Mouse (Mus musculus) spleen, adult 2 months (tissue): Measurements from ENCODE around the gene Bag3. TPM values are rescaled to one million over a fixed set of nuclear protein-coding genes. Genes with fewer than 3 reads are reported as not detected.

Source experiments
- DNase-seq, 2 experiments: peaks; one replicate each; pipeline versions ENCODE4 v3.0.0 to v3.0.0-alpha.2; 2012 to 2021; ENCODE audit warnings: low spot score in 2 of 2, low read depth in 1 of 2
- H3K27ac ChIP-seq: fragments of 200-500 bp; 2 replicates; pipeline ENCODE4 v1.5.1; 2012; ENCODE audit warnings: low read length, inconsistent platforms; ENCODE audit not compliant: insufficient read depth
- H3K27me3 ChIP-seq: fragments of 200-500 bp; 2 replicates; pipeline ENCODE4 v1.6.1; 2012; ENCODE audit warnings: mild to moderate bottlenecking, moderate library complexity, low read length, inconsistent platforms; ENCODE audit not compliant: control insufficient read depth, insufficient read depth
- H3K36me3 ChIP-seq: fragments of 200-500 bp; 2 replicates; pipeline ENCODE4 v1.6.1; 2012; ENCODE audit warnings: mild to moderate bottlenecking, low read length, inconsistent platforms; ENCODE audit not compliant: control insufficient read depth, insufficient read depth
- H3K4me1 ChIP-seq: fragments of 200-500 bp; 2 replicates; pipeline ENCODE4 v1.6.1; 2011; ENCODE audit warnings: inconsistent platforms; ENCODE audit not compliant: control insufficient read depth, insufficient read depth, insufficient read length
- H3K4me3 ChIP-seq: fragments of 200-500 bp; 2 replicates; pipeline ENCODE4 v1.5.1; 2011; ENCODE audit warnings: mild to moderate bottlenecking, inconsistent platforms; ENCODE audit not compliant: insufficient read depth, insufficient read length; ENCODE audit errors: extremely low read depth
- CTCF ChIP-seq: fragments of 200-500 bp; IDR thresholded peaks from 2 replicates; pipeline ENCODE4 v1.5.1; 2011; ENCODE audit warnings: mild to moderate bottlenecking, inconsistent platforms; ENCODE audit not compliant: insufficient read depth, insufficient read length, insufficient replicate concordance; ENCODE audit errors: extremely low read depth
- POLR2A ChIP-seq: fragments of 200-500 bp; IDR thresholded peaks from 2 replicates; pipeline ENCODE4 v1.6.1; 2011; ENCODE audit warnings: low read depth, low read length, inconsistent platforms
- WGBS: fragments of 180-500 bp; shearing (Covaris S2); methylation state at CpG from one replicate; pipeline ENCODE4 v1.1.7; 2018; 5-methylcytosine and 5-hydroxymethylcytosine counted together
- polyA plus RNA-seq: library from polyadenylated mRNA; depleted of rRNA; stranded (reverse); fragments of >200 nt; gene quantifications from 2 replicates; pipeline ENCODE4 v1.2.3, GENCODE M21; 2012

The Bag3 gene
- polyA plus RNA-seq, 1 experiment, result 8.8 TPM

DNA sequence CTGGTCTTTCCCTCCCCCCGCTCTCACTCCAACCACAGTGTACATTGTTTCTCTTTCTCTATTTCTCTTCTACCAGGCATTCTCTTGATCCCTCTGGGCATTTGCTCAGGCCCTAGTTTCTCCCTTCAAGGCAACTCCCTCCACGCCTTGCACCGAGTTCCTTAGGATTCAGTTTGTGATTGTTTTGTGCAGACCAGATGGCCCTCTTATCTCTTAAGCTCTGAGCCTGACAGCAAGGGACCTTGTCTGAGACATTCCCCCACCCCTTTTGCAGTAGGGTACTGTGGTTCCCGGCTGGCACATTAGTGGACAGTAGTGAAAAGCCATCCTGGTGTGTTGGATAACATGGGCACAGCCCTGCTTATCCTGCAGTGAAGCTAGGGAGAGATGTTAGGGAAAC, 19.1 kb downstream of the Bag3 start:
- no peak overlapping the region for H3K27ac ChIP-seq
- H3K36me3 ChIP-seq, result peaks cover 3% of the 10 kb centered on the region; the same call in 1 of the 2 replicates
- H3K27me3 ChIP-seq, result no peaks in the 10 kb centered on the region
- 72% methylated on average over 4 of the region's 4 CpGs for WGBS
- TF ChIP-seq CTCF (no peak), POLR2A (no peak)
- H3K4me1 ChIP-seq, result no peaks in the 10 kb centered on the region
- DNase-seq, result no peak
- H3K4me3 ChIP-seq, result no peak overlapping the region

DNA sequence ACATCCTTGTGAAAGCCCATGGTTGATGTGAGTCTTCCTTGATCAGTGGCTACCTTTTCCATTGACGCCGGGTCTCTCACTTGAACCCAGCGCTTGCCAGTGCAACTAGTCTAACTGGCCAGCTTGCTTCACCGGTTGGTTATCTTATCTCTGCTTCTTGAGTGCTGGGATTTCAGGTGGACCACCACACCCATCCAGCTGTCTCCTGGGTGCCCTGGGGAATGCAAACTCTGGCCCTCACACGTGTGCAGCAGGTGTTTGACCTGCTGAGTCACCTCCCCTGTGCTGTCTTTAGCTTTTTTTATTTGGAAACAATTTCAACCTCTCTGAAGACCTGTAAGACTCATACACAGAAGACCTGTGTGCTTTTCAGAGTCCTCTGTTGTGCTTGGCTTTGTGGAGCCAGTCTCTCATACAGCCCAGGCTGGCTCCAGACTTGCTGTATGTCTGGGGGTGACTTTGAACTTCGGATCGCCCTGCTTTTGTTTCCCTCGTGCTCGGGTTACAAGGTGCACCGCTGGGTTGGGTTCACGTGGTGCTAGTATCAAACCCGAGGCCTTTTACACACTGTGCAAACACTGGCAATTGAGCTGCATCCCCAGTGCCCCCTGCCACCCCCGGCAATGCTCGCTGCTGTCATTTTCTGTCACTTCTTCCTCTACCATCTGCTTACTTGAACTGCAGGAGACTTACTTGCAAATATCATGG, 19.9 kb downstream of the Bag3 start:
- WGBS, result 84% methylated on average over 14 of the region's 14 CpGs

DNA sequence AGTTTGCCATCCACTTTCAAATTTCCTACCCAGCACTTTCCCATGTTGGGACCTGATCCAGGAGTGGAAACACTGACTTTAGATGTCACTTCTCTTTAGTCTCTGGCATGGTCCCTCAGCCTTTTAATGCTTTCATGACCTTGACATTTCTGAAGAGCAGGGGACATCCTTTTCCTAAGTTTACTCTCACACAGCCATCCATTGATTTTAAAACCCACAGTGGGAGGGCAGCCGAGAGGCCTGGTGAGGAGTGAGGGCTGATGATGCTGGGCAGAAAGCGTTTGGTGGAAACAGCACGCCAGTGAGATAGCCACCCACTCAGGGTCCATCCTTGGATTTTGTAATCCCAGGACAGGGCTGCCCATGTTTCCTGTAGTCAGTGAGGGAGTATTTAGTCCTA, 20.5 kb downstream of the Bag3 start:
- no peak for DNase-seq
- TF ChIP-seq CTCF (no peak), POLR2A (no peak)
- WGBS, result 95% methylated on average over 3 of the region's 3 CpGs
- Histone ChIP-seq H3K36me3 (peaks cover 3% of the 10 kb centered on the region; the same call in 1 of the 2 replicates), H3K27me3 (no peaks in the 10 kb centered on the region), H3K4me3 (no peak overlapping the region), H3K27ac (no peak overlapping the region), H3K4me1 (no peaks in the 10 kb centered on the region)

More for the DNA sequence above, 19.9 kb downstream of the Bag3 start:
- DNase-seq, result no peak
- TF ChIP-seq POLR2A, result no peak
- TF ChIP-seq CTCF, result no peak
- H3K36me3 ChIP-seq, result peaks cover 3% of the 10 kb centered on the region; the same call in 1 of the 2 replicates
- H3K4me3 ChIP-seq, result no peak overlapping the region
- no peak overlapping the region for H3K27ac ChIP-seq
- H3K4me1 ChIP-seq, result no peaks in the 10 kb centered on the region
- H3K27me3 ChIP-seq, result no peaks in the 10 kb centered on the region

DNA sequence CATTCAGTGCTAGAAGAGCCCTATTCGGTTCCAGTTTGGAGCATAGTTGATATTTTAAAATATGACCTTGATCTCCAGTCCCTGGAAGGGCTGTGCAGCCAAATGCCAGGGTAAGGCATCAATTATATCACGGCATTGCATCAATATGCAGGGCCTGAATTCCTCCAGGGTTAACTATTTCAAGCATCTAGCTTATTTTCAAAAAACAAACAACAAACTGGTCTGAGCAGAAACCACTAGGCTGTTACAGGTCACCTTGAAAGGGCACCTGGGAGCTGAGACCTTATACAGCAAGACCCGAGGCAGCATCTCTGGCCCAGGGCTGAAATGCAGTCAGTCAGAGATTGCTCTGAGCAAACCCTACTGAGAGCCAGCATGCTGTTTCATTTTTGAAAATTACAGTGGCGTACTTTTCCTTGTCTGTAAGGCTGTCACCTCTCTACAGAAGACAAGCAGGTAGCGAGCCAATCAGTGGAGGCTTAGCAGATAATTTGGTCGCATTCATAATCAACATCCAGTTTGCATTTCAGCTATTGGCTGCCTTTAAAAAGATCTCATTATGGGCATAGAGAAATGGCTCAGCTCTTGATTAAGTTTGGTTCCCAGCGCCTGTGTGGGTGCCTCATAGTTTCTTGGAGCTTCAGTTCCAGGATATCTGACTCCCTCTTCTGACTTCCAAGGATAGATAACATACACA, 21.3 kb downstream of the Bag3 start:
- TF ChIP-seq CTCF, result no peak
- TF ChIP-seq POLR2A, result no peak
- Histone ChIP-seq H3K27ac (no peak overlapping the region), H3K4me3 (no peak overlapping the region), H3K4me1 (no peaks in the 10 kb centered on the region), H3K36me3 (peaks cover 3% of the 10 kb centered on the region; the same call in 1 of the 2 replicates), H3K27me3 (no peaks in the 10 kb centered on the region)
- DNase-seq, result no peak
- WGBS, result 93% methylated on average over 7 of the region's 7 CpGs

DNA sequence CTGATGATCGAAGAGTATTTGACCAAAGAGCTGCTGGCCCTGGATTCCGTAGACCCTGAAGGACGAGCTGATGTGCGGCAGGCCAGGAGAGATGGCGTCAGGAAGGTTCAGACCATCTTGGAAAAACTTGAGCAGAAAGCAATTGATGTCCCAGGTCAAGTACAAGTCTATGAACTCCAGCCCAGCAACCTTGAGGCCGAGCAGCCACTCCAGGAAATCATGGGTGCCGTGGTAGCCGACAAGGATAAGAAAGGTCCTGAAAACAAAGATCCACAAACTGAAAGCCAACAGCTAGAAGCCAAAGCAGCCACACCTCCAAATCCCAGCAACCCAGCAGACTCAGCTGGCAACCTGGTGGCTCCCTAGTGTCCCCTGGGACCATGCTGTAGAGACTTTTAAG, 22.6 kb downstream of the Bag3 start:
- Histone ChIP-seq H3K27ac (no peak overlapping the region), H3K36me3 (peaks cover 3% of the 10 kb centered on the region; the same call in 1 of the 2 replicates), H3K4me3 (no peak overlapping the region), H3K4me1 (no peaks in the 10 kb centered on the region), H3K27me3 (no peaks in the 10 kb centered on the region)
- WGBS, result 96% methylated on average over 8 of the region's 8 CpGs
- TF ChIP-seq POLR2A (no peak), CTCF (no peak)
- DNase-seq, result no peak

DNA sequence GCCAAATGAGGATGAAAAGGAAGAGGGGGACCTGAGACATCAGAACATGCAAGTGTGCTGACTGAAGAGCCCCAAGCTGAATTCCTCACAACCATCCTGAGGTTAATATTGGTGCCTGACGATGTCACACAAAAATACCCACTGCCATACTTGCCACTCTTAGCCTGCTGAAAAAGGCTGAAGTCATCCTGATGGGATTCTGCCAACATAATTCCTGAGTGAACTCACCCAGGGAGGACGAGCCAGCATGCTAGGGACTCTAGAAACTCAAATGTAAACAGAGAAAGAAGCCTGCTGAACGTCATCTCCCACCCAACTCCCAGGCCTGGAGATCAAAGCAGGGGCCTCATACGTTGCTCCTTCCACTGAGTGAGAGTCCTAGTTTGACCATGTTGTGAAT, 25.7 kb downstream of the Bag3 start:
- DNase-seq, result no peak
- no peak overlapping the region for H3K27ac ChIP-seq
- H3K4me1 ChIP-seq, result no peaks in the 10 kb centered on the region
- no peaks in the 10 kb centered on the region for H3K27me3 ChIP-seq
- peaks cover 3% of the 10 kb centered on the region; the same call in 1 of the 2 replicates for H3K36me3 ChIP-seq
- no peak overlapping the region for H3K4me3 ChIP-seq
- WGBS, result 80% methylated on average over 4 of the region's 4 CpGs
- TF ChIP-seq POLR2A, result no peak
- no peak for TF ChIP-seq CTCF
